Mouse (Mus musculus) kidney, postnatal 10 days (tissue): ENCODE data around the gene Stat5b.

Experiments
- DNase-seq: peaks from one replicate; pipeline ENCODE4 v3.0.0; 2021; ENCODE audit warnings: mixed read lengths

Stat5b gene

DNA sequence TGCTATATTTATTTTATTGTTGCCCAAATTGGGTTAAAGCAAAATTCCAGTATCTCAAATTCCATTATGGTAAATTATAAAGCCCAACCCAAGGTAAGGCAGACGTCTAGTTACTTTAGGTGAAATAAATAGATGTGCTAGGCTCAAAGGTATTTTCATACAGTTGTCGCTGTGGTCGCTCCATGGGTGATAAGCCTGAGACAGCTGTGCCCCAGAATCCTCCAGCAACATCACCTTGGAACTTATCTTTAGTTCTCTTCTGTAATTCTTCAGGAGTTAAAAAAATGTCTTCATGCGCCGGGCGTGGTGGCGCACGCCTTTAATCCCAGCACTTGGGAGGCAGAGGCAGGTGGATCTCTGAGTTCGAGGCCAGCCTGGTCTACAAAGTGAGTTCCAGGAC is 11.6 kb downstream of the Stat5b start:
- no peak for DNase-seq

- DNase-seq = no peak
These were observed 13.4 kb downstream of the Stat5b start for GRCm38 (mm10) chr11:100836923-100837702.

- DNase-seq = peak; percentile 41
These were observed 17.1 kb downstream of the Stat5b start for GRCm38 (mm10) chr11:100833466-100833865.

DNA sequence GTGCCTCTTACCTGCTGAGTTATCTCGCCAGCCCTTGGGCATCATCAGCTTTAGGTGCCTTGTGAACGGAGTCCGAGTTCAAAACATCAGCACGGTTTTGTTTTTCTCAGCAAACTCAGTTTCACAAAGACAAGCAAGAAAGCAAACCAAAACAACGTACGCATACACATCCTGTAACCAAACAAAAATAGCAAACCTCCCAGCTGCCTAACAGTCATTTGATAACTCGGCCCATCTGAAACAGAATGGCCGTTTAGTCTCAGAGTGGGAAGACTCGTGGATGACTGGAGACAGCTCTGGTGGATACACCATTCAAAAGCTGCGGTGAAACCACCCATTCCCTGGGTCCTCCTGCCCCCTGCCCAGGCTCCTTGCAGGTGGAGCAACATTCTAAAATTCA is 19.1 kb downstream of the Stat5b start:
- no peak for DNase-seq

DNA sequence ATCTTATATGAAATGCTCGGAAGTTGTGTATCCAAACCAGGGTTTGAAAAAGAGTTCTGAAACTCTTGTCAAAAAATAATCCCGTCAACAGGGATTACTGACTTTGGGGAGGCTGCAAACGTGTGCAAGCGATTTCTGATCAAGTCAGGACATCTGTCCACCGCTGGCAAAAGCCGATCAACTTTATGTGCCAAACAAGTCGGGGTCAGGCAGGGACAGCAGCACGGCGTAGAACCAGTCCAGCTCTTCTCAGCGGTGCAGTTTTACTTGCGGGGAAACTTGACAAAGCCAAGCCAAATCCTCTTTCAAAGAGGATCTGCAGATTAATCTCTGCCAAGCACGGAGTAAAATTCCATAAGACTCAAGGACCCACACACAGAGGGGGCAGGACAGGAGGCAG is 20.8 kb downstream of the Stat5b start:
- DNase-seq = no peak

DNA sequence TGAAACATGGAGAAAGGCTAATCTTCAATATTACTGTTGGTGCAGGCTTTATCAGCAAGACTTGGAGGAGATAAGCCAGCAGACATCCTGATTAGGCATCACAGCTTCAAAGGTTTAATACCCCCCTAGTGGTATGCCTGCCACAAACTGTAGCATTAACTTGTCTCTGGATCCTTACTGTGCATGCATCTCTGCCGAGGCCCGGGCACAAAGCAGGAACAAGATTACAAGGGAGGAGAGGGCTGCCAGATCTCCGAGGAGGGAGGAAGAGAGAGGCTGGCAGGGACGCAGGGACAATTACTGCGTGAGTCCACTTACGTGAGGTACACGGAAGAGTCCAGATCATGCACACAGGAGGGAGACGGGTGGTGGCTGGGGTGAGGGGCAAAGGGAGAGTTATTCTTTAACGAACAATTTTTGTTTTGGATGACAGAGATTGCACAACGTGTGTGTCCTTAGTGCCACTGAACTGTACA is 21.8 kb downstream of the Stat5b start:
- DNase-seq = no peak

GRCm38 (mm10) chr11:100826161-100826866 is 24.2 kb downstream of the Stat5b start:
- DNase-seq = no peak

DNA sequence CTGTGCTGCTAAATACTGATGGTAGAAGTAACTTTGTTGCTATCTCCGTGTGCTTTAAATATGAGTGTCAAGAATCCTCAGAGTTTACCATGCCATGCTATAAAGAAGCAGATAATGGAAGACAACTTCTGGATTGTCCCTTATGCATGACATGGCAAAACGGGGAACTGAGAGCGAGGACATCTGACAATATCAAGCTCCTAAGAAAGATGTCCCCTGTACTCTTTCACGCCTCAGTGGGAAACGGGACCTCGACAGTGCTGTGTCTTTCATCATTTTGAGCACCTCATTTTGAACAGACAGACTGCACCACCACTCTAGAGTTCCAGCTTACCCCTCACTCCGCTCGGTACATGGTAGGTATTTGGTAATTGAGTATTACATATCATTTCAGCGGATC is 25.1 kb downstream of the Stat5b start:
- DNase-seq = no peak

GRCm38 (mm10) chr11:100824496-100824895 is 26.0 kb downstream of the Stat5b start:
- no peak for DNase-seq

DNA sequence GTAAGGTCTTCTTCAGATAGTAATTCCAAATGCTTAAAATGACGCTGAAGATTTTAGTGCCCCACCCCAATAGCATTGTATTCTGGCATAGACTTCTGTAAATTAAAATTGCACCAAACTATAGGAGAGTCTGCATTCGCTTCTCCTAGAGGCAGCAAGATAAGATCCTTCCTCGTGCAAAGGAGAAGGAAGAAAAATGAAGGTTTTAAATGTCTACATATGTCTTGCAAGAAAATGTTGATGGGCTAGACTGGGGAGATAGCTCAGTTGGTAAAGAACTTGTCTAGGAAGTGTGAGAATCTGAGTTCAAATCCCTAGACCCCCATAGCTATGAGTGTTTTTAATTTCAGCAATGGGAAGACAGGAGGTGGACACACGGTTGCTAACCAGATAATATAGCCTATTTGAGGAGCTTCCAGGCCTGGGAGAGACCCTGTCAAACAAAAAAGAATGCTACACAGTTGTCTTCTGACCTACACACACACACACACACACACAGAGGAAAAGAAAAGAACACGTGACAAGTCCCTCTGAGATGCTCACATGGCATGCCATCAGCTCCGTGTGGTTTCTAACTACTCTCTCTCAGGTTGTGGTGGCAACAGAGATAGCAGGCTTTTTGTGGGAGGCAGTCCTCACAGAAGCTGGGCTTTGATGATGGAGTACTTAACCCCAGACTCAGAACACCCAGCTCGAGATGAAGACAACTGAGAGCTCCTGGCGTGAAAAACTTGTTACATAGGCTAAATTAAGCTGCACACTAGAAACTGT is 26.8 kb downstream of the Stat5b start:
- no peak for DNase-seq

DNA sequence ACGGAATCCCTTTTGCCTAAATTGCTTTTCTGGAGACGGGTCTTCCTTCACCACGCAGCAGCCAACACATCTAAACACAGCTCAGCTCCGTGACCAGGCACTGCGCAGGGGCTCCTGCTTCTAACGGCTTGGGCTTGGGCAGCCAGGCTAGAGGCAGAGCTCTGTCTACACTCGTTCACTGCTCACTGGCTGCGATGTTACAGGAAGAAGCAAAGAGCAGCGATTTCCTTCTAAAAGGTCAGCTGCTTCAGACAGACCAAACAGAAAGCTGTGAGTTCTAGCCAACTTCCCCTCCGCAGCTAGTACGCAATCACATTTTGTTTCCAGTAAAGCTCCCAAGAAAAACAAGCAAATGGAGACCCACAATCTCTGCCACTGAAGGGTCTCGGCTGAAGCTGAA is 28.2 kb downstream of the Stat5b start:
- peak; percentile 63 for DNase-seq

GRCm38 (mm10) chr11:100821605-100822220 is 28.8 kb downstream of the Stat5b start:
- no peak for DNase-seq

GRCm38 (mm10) chr11:100820047-100820446 is 30.5 kb downstream of the Stat5b start:
- no peak for DNase-seq

- DNase-seq = no peak
These were observed 30.9 kb downstream of the Stat5b start for GRCm38 (mm10) chr11:100819626-100820025.

DNA sequence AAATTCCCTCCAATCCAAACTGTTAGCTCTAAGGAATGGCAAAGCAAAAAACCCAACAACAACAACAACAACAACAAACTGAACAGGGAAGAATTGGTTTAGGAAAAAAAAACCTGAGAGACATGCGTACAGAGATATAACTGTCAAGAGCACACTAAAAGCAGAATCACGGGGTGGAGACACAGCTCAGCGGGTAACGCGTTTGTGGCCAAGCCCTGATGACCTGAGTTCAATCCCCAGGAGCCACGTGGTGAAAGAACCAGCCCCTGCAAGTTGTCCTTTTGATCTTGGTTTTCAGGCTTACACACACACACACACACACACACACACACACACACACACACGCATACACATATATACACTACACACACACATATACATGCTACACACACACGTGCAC is 31.5 kb downstream of the Stat5b start:
- no peak for DNase-seq

- no peak for DNase-seq
These were observed 32.0 kb downstream of the Stat5b start for GRCm38 (mm10) chr11:100818359-100819012.

- no peak for DNase-seq
These were observed 33.2 kb downstream of the Stat5b start for GRCm38 (mm10) chr11:100817311-100817710.

DNA sequence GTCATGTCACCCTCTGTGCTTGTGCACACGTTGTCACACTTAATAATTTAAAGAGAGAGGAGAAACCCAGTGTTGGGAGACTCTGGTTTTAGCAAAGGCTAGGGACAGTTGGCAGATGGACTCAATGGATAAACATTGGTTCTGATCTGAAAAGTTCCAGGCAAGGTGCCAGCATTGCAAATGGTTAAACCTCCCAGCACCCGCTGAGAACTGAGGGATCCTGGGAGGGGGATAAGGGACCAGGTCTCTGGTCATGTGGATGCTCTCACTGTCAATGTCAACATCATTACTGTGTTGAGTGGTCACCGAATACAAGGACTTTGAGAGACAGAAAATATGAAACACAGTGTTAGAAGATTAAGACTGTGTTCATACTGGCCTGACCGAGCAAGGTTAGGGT is 33.7 kb downstream of the Stat5b start:
- peak; percentile 34 for DNase-seq

DNA sequence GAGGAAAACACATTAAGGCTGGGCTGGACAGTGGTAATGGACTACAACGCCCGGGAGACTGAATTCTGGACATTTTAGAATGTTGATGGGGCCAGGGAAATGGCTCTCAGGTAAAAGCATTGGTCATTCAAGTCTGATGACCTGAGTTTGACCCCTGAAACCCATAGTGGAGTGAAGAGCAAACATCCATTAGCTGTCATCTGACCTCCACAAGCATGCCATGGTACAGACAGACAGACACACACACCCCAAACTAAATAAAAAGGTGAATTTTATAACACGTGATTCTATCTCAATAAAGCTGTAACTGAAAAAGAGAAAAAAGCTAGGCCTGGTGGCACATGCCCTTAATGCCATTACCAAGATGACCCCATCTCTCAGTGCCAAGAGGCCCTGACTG is 34.2 kb downstream of the Stat5b start:
- no peak for DNase-seq

- peak; percentile 84 for DNase-seq
These were observed 36.0 kb downstream of the Stat5b start for GRCm38 (mm10) chr11:100814498-100814897.

- no peak for DNase-seq
These were observed 39.4 kb downstream of the Stat5b start for GRCm38 (mm10) chr11:100811132-100811531.

- no peak for DNase-seq
These were observed 40.0 kb downstream of the Stat5b start for GRCm38 (mm10) chr11:100810516-100810915.
